Mouse (Mus musculus) testis, postnatal 10 days (tissue): ENCODE measurements around the gene Vcam1.

Experiments
- DNase-seq: peaks from one replicate; pipeline ENCODE4 v3.0.0; 2021; ENCODE audit warnings: low spot score

Gene Vcam1

GRCm38 (mm10) chr3:116126508-116127190 is 2.8 kb downstream of the Vcam1 start:
- no peak for DNase-seq

- no peak for DNase-seq
These were observed 3.4 kb downstream of the Vcam1 start for GRCm38 (mm10) chr3:116126070-116126469.

- DNase-seq: no peak
These were observed 5.7 kb downstream of the Vcam1 start for GRCm38 (mm10) chr3:116123827-116124226.

- DNase-seq: no peak
These were observed 6.8 kb downstream of the Vcam1 start for GRCm38 (mm10) chr3:116122696-116123095.

GRCm38 (mm10) chr3:116121026-116121425 is 8.5 kb downstream of the Vcam1 start:
- DNase-seq: no peak

- no peak for DNase-seq
These were observed 9.1 kb downstream of the Vcam1 start for GRCm38 (mm10) chr3:116120391-116120790.

GRCm38 (mm10) chr3:116119162-116119561 is 10.3 kb downstream of the Vcam1 start:
- no peak for DNase-seq

GRCm38 (mm10) chr3:116117046-116117445 is 12.4 kb downstream of the Vcam1 start:
- no peak for DNase-seq

GRCm38 (mm10) chr3:116114249-116115188 is 15.0 kb downstream of the Vcam1 start:
- no peak for DNase-seq

GRCm38 (mm10) chr3:116113443-116114241 is 15.8 kb downstream of the Vcam1 start:
- no peak for DNase-seq

GRCm38 (mm10) chr3:116112816-116113405 is 16.6 kb downstream of the Vcam1 start:
- no peak for DNase-seq

GRCm38 (mm10) chr3:116105713-116106112 is 23.8 kb downstream of the Vcam1 start:
- no peak for DNase-seq

GRCm38 (mm10) chr3:116104866-116105647 is 24.4 kb downstream of the Vcam1 start:
- peak; percentile 45 for DNase-seq

- no peak for DNase-seq
These were observed 25.2 kb downstream of the Vcam1 start for GRCm38 (mm10) chr3:116104270-116104669.

GRCm38 (mm10) chr3:116100850-116101249 is 28.6 kb downstream of the Vcam1 start:
- no peak for DNase-seq

GRCm38 (mm10) chr3:116095934-116096333 is 33.6 kb downstream of the Vcam1 start:
- DNase-seq: no peak

GRCm38 (mm10) chr3:116095312-116095711 is 34.2 kb downstream of the Vcam1 start:
- DNase-seq: no peak

- DNase-seq: no peak
These were observed 34.6 kb downstream of the Vcam1 start for GRCm38 (mm10) chr3:116094886-116095285.

- DNase-seq: no peak
These were observed 35.2 kb downstream of the Vcam1 start for GRCm38 (mm10) chr3:116094288-116094687.

- DNase-seq: no peak
These were observed 36.9 kb downstream of the Vcam1 start for GRCm38 (mm10) chr3:116092547-116092946.

- DNase-seq: no peak
These were observed 37.8 kb downstream of the Vcam1 start for GRCm38 (mm10) chr3:116091706-116092105.
